Mouse (Mus musculus) midbrain, embryonic 11.5 days (tissue): ENCODE results near the gene Lsmem1. TPM values are rescaled to one million over a fixed set of nuclear protein-coding genes. Genes with fewer than 3 reads are reported as not detected.

Experiments
- ATAC-seq: fragments of 200-750 bp; cut with Nextera tagmentation; 2 replicates; pipeline ENCODE4 v1.8.0; 2017; ENCODE audit warnings: moderate TSS enrichment, moderate library complexity; ENCODE audit not compliant: low FRiP score
- DNase-seq: peaks from one replicate; pipeline ENCODE4 v3.0.0; 2015; ENCODE audit warnings: low spot score; ENCODE audit errors: missing footprints
- H3K27ac ChIP-seq: fragments of 300-500 bp; sonication (generic); 2 replicates; pipeline ENCODE4 v1.5.1; 2014; ENCODE audit warnings: low read depth, low read length
- H3K27me3 ChIP-seq: fragments of 300-500 bp; sonication (generic); 2 replicates; pipeline ENCODE4 v1.6.1; 2014; ENCODE audit warnings: mild to moderate bottlenecking, low read length, moderate library complexity, mixed read lengths; ENCODE audit not compliant: control insufficient read depth, insufficient read depth
- H3K36me3 ChIP-seq: fragments of 300-500 bp; sonication (generic); 2 replicates; pipeline ENCODE4 v1.6.1; 2014; ENCODE audit warnings: mild to moderate bottlenecking, low read length, moderate library complexity, mixed read lengths; ENCODE audit not compliant: control insufficient read depth, insufficient read depth
- H3K4me1 ChIP-seq: fragments of 300-500 bp; sonication (generic); 2 replicates; pipeline ENCODE4 v1.6.1; 2014; ENCODE audit warnings: low read length; ENCODE audit not compliant: control insufficient read depth, insufficient read depth
- H3K4me2 ChIP-seq: fragments of 300-500 bp; sonication (generic); 2 replicates; pipeline ENCODE4 v1.6.1; 2014; ENCODE audit warnings: mild to moderate bottlenecking, moderate library complexity
- H3K4me3 ChIP-seq: fragments of 300-500 bp; sonication (generic); 2 replicates; pipeline ENCODE4 v1.5.1; 2014; ENCODE audit warnings: low read depth, low read length
- H3K9ac ChIP-seq: fragments of 300-500 bp; sonication (generic); 2 replicates; pipeline ENCODE4 v1.6.1; 2014; ENCODE audit warnings: low read length
- H3K9me3 ChIP-seq: fragments of 300-500 bp; sonication (generic); 2 replicates; pipeline ENCODE4 v1.6.1; 2016; ENCODE audit warnings: low read length; ENCODE audit not compliant: control insufficient read depth
- WGBS: fragments of 180-500 bp; shearing (Covaris S2); extraction: QIAGEN DNeasy Blood & Tissue Kit; methylation state at CpG from one replicate; pipeline ENCODE4 v1.1.7; 2014; 5-methylcytosine and 5-hydroxymethylcytosine counted together
- polyA plus RNA-seq: library from polyadenylated mRNA; unstranded; fragments of >200 nt; fragmentation: Nextera tagmentation; extraction: Ambion mirVana; gene quantifications from 2 replicates; pipeline ENCODE4 v1.2.1, GENCODE M21; 2014

The Lsmem1 gene
- polyA plus RNA-seq: not detected in 2 replicates

DNA sequence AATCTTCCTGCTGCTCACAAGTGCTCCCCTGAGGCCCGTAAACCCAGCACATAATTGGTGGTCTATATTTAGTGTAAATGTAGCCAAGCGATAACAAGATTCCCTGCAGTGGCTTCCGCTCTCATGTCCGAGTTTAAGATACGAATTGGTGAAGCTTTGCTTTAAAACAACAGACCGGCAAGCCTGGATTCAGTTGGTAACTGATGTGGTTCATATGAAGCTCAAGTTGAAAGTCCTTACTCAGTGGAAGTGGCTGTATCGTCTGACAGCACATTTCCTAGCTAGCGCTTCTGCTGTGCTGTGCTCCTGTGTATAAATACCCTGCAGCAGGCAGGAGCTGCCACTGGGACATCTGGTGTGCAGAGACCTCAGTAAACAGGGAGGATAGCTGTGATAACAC lies at the start of gene Lsmem1:
Gene Lsmem1, minus strand, starts transcription at position 189 of the 400 bp plus-strand sequence.
- Histone ChIP-seq H3K4me2 (no peak within 1 kb of the TSS), H3K27ac (no peak within 1 kb of the TSS), H3K9me3 (no peaks in the 10 kb centered on the region), H3K4me3 (no peak within 1 kb of the TSS), H3K36me3 (peaks cover 10% of the 10 kb centered on the region; the same call in 1 of the 2 replicates), H3K9ac (no peak within 1 kb of the TSS), H3K4me1 (no peaks in the 10 kb centered on the region), H3K27me3 (no peaks in the 10 kb centered on the region)
- ATAC-seq (no peak), DNase-seq (no peak)
- WGBS: 90% methylated on average over 8 of the region's 8 CpGs

DNA sequence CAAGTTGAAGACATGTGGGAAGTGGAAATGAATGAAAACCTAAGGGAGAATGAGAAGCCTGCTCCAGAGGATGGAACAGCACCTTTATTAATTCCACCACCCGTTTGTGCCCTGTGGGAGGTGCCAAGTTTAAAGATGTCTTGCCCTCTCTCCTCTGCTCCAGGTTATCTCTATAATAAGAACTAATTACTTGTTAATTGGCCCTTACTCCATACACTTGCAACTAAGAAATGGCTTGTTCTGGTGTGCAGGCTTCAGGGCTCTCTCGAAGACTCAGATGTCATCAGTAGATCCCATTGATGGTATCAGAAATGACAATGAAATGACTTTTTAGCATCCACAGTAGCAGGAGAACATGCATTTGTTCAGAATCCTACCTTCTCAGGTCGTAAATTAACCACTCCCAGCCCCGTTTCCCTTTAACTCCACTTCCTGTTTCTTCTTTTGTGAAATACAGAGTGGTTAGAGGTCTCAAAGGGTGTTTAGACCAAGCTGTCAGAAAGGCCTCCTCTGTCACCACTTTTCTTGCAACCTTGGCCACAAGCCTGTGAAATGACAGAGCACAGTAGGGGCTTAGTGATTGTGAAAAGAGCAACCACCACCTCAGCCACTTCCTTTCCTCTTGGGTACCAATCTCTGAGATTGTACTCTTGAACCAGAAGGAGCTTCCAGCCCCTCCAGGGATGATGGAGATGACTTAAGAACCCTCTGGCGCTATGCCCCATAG lies 49.3 kb upstream of the Lsmem1 start, which contains the start of gene Ifrd1:
Gene Ifrd1, minus strand, starts transcription at position 51 of the 727 bp plus-strand sequence.
- no peaks in the 10 kb centered on the region for H3K27me3 ChIP-seq
- no peak within 1 kb of the TSS for H3K27ac ChIP-seq
- H3K4me2 ChIP-seq: no peak within 1 kb of the TSS
- ATAC-seq: no peak
- WGBS: 84% methylated on average over 5 of the region's 5 CpGs
- no peaks in the 10 kb centered on the region for H3K36me3 ChIP-seq
- no peaks in the 10 kb centered on the region; the same call in 1 of the 2 replicates for H3K4me1 ChIP-seq
- DNase-seq: peak; percentile 56
- H3K9ac ChIP-seq: no peak within 1 kb of the TSS
- H3K9me3 ChIP-seq: no peaks in the 10 kb centered on the region
- H3K4me3 ChIP-seq: no peak within 1 kb of the TSS

DNA sequence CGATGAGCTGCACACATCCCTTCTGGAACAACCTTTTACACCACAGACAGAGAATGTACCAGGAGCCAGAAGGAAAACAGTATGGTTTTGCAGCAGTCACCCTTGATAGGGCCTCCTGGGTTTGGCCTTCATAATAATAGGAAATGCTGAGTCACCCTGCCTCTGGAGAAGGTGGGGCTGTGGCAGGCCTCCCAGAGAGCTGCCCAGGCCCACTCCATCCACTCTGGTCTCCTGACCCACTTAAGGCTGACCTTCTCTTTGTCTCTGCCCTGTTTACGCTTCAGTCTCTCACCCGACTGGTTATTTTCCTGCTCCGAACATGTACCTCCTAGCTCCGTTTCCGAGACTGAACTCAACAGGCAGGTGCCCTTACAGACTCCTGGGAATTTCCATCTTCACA lies 48.7 kb upstream of the Lsmem1 start:
- no peaks in the 10 kb centered on the region for H3K36me3 ChIP-seq
- no peaks in the 10 kb centered on the region for H3K27me3 ChIP-seq
- no peaks in the 10 kb centered on the region; the same call in 1 of the 2 replicates for H3K4me1 ChIP-seq
- H3K27ac ChIP-seq: no peak overlapping the region
- 83% methylated on average over 6 of the region's 6 CpGs for WGBS
- DNase-seq: peak; percentile 61
- H3K9ac ChIP-seq: no peak overlapping the region
- H3K4me2 ChIP-seq: no peak overlapping the region
- no peak overlapping the region for H3K4me3 ChIP-seq
- ATAC-seq: no peak
- H3K9me3 ChIP-seq: no peaks in the 10 kb centered on the region

DNA sequence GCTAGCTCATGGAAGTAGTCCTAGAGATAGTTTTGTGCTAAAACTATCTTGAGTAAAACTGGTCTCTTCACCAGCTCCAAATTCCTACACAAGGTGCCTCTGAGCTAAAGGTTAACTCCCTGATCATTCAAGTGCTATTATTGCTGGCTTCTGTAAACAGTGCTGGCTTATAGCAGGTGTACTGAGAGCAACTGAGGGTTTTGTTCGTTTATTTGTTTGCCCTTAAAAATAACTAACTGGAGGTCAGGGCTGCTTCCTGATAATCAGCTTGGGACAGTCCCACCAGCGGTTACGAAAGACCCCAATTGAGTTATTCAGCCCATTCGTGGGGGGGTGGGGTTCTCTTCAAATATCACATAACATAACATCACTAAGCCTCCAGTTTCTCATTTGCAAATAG lies 48.1 kb upstream of the Lsmem1 start:
- Histone ChIP-seq H3K4me2 (no peak overlapping the region), H3K4me1 (no peaks in the 10 kb centered on the region; the same call in 1 of the 2 replicates), H3K36me3 (no peaks in the 10 kb centered on the region), H3K9ac (no peak overlapping the region), H3K27me3 (no peaks in the 10 kb centered on the region), H3K27ac (no peak overlapping the region), H3K4me3 (no peak overlapping the region), H3K9me3 (no peaks in the 10 kb centered on the region)
- 75% methylated on average over 4 of the region's 4 CpGs for WGBS
- ATAC-seq (no peak), DNase-seq (peak; percentile 19)

DNA sequence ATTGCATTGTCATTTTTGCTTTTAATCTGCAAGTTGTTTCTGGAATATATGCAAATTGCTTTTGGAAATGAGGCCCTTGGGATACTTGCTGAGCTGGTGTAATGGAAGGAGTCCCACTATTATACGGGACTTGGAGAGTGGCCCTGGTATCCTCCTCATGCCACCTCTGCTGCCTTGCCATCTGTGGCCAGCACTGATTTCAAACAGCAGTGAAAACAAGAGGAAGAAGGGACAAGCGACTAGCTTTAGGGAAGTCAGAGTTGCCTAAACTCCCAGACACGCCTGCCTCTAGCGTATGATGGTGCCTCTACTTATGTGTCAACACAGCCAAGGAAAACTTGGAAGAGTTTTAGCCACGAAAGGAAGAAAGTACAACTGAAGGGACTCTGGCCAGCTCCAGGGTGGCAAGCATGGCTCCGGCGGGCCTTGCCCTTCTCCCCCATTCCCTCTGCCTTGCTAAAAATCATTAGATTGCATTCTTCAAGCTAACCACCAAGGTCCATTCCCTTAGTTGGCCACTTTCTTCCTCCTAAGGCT lies 46.2 kb upstream of the Lsmem1 start:
- no peak overlapping the region for H3K4me2 ChIP-seq
- H3K4me1 ChIP-seq: no peaks in the 10 kb centered on the region; the same call in 1 of the 2 replicates
- no peaks in the 10 kb centered on the region for H3K27me3 ChIP-seq
- no peak overlapping the region for H3K4me3 ChIP-seq
- WGBS: 92% methylated on average over 7 of the region's 7 CpGs
- no peak overlapping the region for H3K27ac ChIP-seq
- H3K9ac ChIP-seq: no peak overlapping the region
- DNase-seq (peak; percentile 66), ATAC-seq (no peak)
- no peaks in the 10 kb centered on the region for H3K36me3 ChIP-seq
- H3K9me3 ChIP-seq: no peaks in the 10 kb centered on the region

DNA sequence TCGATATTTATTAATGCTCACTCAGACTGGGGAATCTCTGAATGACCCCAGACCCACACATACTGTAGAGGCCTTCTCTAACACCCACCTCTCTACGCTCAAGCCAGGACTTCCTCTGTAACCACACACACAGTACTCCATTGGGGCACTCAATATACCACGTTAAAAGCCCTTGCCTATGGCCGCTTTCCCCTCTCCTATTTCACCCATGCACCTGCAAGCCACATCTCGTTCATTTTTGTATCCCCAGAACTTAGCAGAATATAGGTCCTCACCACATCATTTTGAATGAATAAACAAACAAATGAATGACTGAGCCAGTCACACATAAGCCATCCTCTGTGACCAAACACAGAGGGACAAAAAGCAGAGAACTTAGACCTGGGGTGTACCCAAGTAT lies 45.6 kb upstream of the Lsmem1 start:
- H3K27ac ChIP-seq: no peak overlapping the region
- peak; percentile 54 for DNase-seq
- H3K4me2 ChIP-seq: no peak overlapping the region
- H3K9me3 ChIP-seq: no peaks in the 10 kb centered on the region
- H3K9ac ChIP-seq: no peak overlapping the region
- H3K4me1 ChIP-seq: no peaks in the 10 kb centered on the region; the same call in 1 of the 2 replicates
- H3K36me3 ChIP-seq: no peaks in the 10 kb centered on the region
- WGBS: 88% methylated on average over 5 of the region's 5 CpGs
- no peak for ATAC-seq
- no peaks in the 10 kb centered on the region for H3K27me3 ChIP-seq
- no peak overlapping the region for H3K4me3 ChIP-seq

DNA sequence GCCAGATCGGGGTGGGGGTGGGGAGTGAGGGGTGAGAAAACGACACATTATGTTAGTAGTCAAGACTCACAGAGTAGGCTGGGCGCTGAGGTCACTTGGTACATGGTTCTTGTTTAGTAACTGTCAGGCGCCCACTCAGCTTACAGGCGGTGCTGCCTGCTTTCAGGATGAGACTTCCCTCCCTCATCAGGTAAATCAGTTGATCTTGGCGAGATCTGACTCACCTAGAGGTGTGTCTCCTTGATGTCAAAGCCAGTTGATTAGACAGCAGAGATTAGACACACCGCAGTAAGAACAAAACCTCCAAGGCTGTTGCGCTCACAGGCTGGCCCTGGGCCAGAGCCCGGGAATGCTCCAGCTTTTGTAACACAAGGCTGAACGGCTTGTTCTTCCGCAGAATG lies 44.5 kb upstream of the Lsmem1 start:
- 64% methylated on average over 11 of the region's 11 CpGs for WGBS
- ATAC-seq: no peak
- no peaks in the 10 kb centered on the region for H3K27me3 ChIP-seq
- H3K4me3 ChIP-seq: no peak overlapping the region
- H3K4me2 ChIP-seq: no peak overlapping the region
- H3K9ac ChIP-seq: no peak overlapping the region
- H3K36me3 ChIP-seq: no peaks in the 10 kb centered on the region
- no peaks in the 10 kb centered on the region; the same call in 1 of the 2 replicates for H3K4me1 ChIP-seq
- H3K27ac ChIP-seq: no peak overlapping the region
- DNase-seq: peak; percentile 57
- H3K9me3 ChIP-seq: no peaks in the 10 kb centered on the region

DNA sequence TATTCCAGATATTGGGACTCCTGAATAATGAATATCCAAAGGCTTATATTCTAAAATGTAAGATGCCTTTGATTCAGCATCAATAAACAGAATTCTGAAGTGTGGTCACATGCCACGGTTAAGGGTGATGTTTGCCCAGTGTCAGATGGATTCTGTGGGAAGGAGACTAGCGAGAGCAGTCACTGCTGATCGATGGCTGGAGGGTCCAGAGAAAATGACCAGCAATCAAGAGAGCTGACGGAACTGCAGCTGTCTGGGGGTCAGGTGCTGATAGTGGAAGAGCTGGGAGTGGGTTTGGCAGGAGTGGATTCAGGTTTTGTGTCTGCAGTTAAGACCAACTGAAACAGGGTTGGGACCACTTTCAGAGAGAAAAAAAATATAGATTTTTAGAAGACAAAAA lies 44.0 kb upstream of the Lsmem1 start:
- no peaks in the 10 kb centered on the region for H3K27me3 ChIP-seq
- no peak overlapping the region for H3K9ac ChIP-seq
- H3K4me3 ChIP-seq: no peak overlapping the region
- no peak overlapping the region for H3K4me2 ChIP-seq
- ATAC-seq: no peak
- no peaks in the 10 kb centered on the region; the same call in 1 of the 2 replicates for H3K4me1 ChIP-seq
- H3K27ac ChIP-seq: no peak overlapping the region
- DNase-seq: peak; percentile 78
- H3K9me3 ChIP-seq: no peaks in the 10 kb centered on the region
- 82% methylated on average over 4 of the region's 4 CpGs for WGBS
- H3K36me3 ChIP-seq: no peaks in the 10 kb centered on the region

DNA sequence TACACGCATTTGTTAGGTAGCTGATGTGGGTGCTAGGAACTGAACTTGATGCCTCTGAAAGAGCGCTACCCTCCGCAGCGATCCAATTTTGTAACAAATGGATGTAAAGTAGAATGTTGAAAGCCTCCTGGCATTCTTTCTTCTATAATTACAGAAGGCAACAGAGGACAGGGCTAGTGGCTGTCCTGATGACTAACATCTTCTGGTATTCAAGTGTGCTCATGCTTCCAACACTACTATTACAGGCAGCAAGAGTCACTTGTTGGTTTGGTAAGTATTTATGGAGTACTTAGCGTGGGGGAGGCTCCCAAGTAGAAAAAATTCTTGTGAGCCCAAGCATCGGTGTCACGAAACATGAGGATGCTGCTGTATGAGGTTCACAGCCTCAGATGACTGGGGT lies 39.9 kb upstream of the Lsmem1 start:
- DNase-seq: peak; percentile 41
- H3K4me2 ChIP-seq: no peak overlapping the region
- no peaks in the 10 kb centered on the region for H3K27me3 ChIP-seq
- no peaks in the 10 kb centered on the region for H3K36me3 ChIP-seq
- H3K9ac ChIP-seq: no peak overlapping the region
- no peaks in the 10 kb centered on the region for H3K9me3 ChIP-seq
- H3K4me1 ChIP-seq: no peaks in the 10 kb centered on the region; the same call in 1 of the 2 replicates
- 92% methylated on average over 7 of the region's 7 CpGs for WGBS
- no peak overlapping the region for H3K27ac ChIP-seq
- H3K4me3 ChIP-seq: no peak overlapping the region
- ATAC-seq: no peak
